Mouse (Mus musculus): ENCODE measurements around the gene Sema3c. TPM values are rescaled to one million over a fixed set of nuclear protein-coding genes. Genes with fewer than 3 reads are reported as not detected.

The Sema3c gene
- total RNA-seq, 2 experiments from 2014 or later, result 15.4 to 18.7 TPM

GRCm38 (mm10) chr5:17766006-17766677 lies 192.1 kb downstream of the Sema3c start:
- DNase-seq, result no peak
- intact Hi-C loops (cut with DNase I), result loop anchor here (5.0 to 10.0 kb wide), 2 partner anchors 651 to 829 kb away; no protein-coding TSS in a partner anchor

GRCm38 (mm10) chr5:17770328-17770727 lies 196.2 kb downstream of the Sema3c start:
- intact Hi-C loops (cut with DNase I), result loop anchor here (5.0 kb wide), 1 partner anchor 272 kb away; no protein-coding TSS in a partner anchor
- no peak for DNase-seq

- DNase-seq, result no peak
- intact Hi-C loops (cut with DNase I), result no loop called here
Observed at GRCm38 (mm10) chr5:17776571-17776970, 202.5 kb downstream of the Sema3c start.

Other genes with a start within 250 kb of the Sema3c start
- not detected for gene Speer4f2, start 201.1 kb upstream of the Sema3c start, total RNA-seq (2021)
- gene Speer4f1, start 98.2 kb upstream of the Sema3c start, total RNA-seq (2021), result not detected

Data from heart, postnatal 36 days (tissue).